Mouse (Mus musculus): ENCODE measurements at regions not wholly inside any gene's neighbourhood (a gene's known extent, or its start where the extent isn't known, plus 50 kb on each side); places are given as distances from the start of the nearest gene placed in this dataset.

- TF ChIP-seq POLR2A (IDR thresholded peaks at IDR 0.05; ENCODE audit: insufficient read depth, low read length) (no peak), CTCF (IDR thresholded peaks at IDR 0.05; ENCODE audit: low read depth, low read length) (no peak), EP300 (IDR thresholded peaks at IDR 0.05; ENCODE audit: insufficient read depth, low read depth, low read length) (no peak)
Observed at GRCm38 (mm10) chr2:167859575-167859974, 72.3 kb upstream of the Ptpn1 start.
